Mouse (Mus musculus) MEL (cell line): ENCODE measurements around the gene B3gnt6. TPM values are rescaled to one million over a fixed set of nuclear protein-coding genes. Genes with fewer than 3 reads are reported as not detected.

Experiments
- DNase-seq: peaks from one replicate; pipeline ENCODE4 v3.0.0; 2011; ENCODE audit warnings: low read depth, low spot score
- H3K27ac ChIP-seq: 2 replicates; pipeline ENCODE4 v1.5.1; 2012; ENCODE audit warnings: low read depth, mild to moderate bottlenecking, control low read depth, low read length, moderate library complexity; ENCODE audit not compliant: control insufficient read depth
- H3K27me3 ChIP-seq, 2 experiments: fragments of 150-350 bp in 1 of 2; sonication (generic) in 1 of 2; 2 replicates each; pipeline ENCODE4 v1.6.1; 2012; ENCODE audit warnings: low read length in 2 of 2, mild to moderate bottlenecking in 2 of 2, improper control_type of control experiment in 1 of 2, moderate library complexity in 1 of 2; ENCODE audit not compliant: insufficient read depth in 2 of 2, control insufficient read depth in 1 of 2
- H3K36me3 ChIP-seq, 2 experiments: 2 replicates each; pipeline ENCODE4 v1.6.1; 2012 to 2014; ENCODE audit warnings: low read length in 2 of 2, improper control_type of control experiment in 1 of 2, inconsistent platforms in 1 of 2, mild to moderate bottlenecking in 1 of 2; ENCODE audit not compliant: insufficient read depth in 2 of 2, control insufficient read depth in 1 of 2
- H3K4me1 ChIP-seq, 2 experiments: fragments of 150-350 bp in 1 of 2; sonication (generic) in 1 of 2; 2 replicates each; pipeline ENCODE4 v1.6.1; 2012; ENCODE audit warnings: low read length in 2 of 2, improper control_type of control experiment in 1 of 2, mild to moderate bottlenecking in 1 of 2; ENCODE audit not compliant: insufficient read depth in 2 of 2, control insufficient read depth in 1 of 2
- H3K4me3 ChIP-seq, 2 experiments: fragments of 150-350 bp in 1 of 2; sonication (generic) in 1 of 2; 2 replicates each; pipeline ENCODE4 v1.5.1; 2012; ENCODE audit warnings: low read depth in 2 of 2, low read length in 2 of 2, mild to moderate bottlenecking in 2 of 2, moderate library complexity in 2 of 2, control low read depth in 1 of 2, improper control_type of control experiment in 1 of 2; ENCODE audit not compliant: control insufficient read depth in 1 of 2, insufficient read depth in 1 of 2
- H3K79me2 ChIP-seq: 2 replicates; pipeline ENCODE4 v1.6.1; 2012; ENCODE audit warnings: mild to moderate bottlenecking, low read length, moderate library complexity; ENCODE audit not compliant: control insufficient read depth, poor library complexity, insufficient read depth
- H3K9ac ChIP-seq: 2 replicates; pipeline ENCODE4 v1.6.1; 2012; ENCODE audit warnings: low read depth, mild to moderate bottlenecking, control low read depth, low read length, moderate library complexity; ENCODE audit not compliant: control insufficient read depth, poor library complexity, severe bottlenecking
- H3K9me3 ChIP-seq: fragments of 150-350 bp; sonication (generic); replicated peaks from 2 replicates; pipeline ENCODE4 v1.6.1; 2012; ENCODE audit warnings: mild to moderate bottlenecking, low read length, improper control_type of control experiment, moderate library complexity; ENCODE audit not compliant: insufficient read depth
- BHLHE40 ChIP-seq: IDR thresholded peaks from 2 replicates; pipeline ENCODE4 v1.6.1; 2012; ENCODE audit warnings: low read depth, mild to moderate bottlenecking, inconsistent platforms, low read length, improper control_type of control experiment, borderline replicate concordance
- CHD2 ChIP-seq: IDR thresholded peaks from 2 replicates; pipeline ENCODE4 v1.6.1; 2011; ENCODE audit warnings: low read length, improper control_type of control experiment
- CTCF ChIP-seq, 3 experiments: IDR thresholded peaks in 2 of 3; conservative IDR thresholded peaks in 1 of 3; 2 replicates each; pipeline ENCODE4 v1.5.1; 2011 to 2012; ENCODE audit warnings: low read length in 3 of 3, low read depth in 2 of 3, mild to moderate bottlenecking in 2 of 3, improper control_type of control experiment in 1 of 3, inconsistent platforms in 1 of 3, mixed read lengths in 1 of 3, moderate library complexity in 1 of 3; ENCODE audit not compliant: control insufficient read depth in 1 of 3, insufficient read depth in 1 of 3, poor library complexity in 1 of 3, severe bottlenecking in 1 of 3
- GABPA ChIP-seq: IDR thresholded peaks from 2 replicates; pipeline ENCODE4 v1.6.1; 2012; ENCODE audit warnings: low read depth, mild to moderate bottlenecking, inconsistent platforms, low read length, improper control_type of control experiment, moderate library complexity
- GATA1 ChIP-seq: IDR thresholded peaks from 2 replicates; pipeline ENCODE4 v1.6.1; 2011; ENCODE audit warnings: low read depth, low read length, improper control_type of control experiment
- JUND ChIP-seq: IDR thresholded peaks from 2 replicates; pipeline ENCODE4 v1.6.1; 2011; ENCODE audit warnings: low read depth, mild to moderate bottlenecking, improper control_type of control experiment, low read length
- KAT2A ChIP-seq: conservative IDR thresholded peaks from 2 replicates; pipeline ENCODE4 v1.6.1; 2012; ENCODE audit warnings: low read depth, low read length, improper control_type of control experiment, inconsistent platforms
- MAFK ChIP-seq: IDR thresholded peaks from 2 replicates; pipeline ENCODE4 v1.6.1; 2011; ENCODE audit warnings: low read depth, mild to moderate bottlenecking, low read length, improper control_type of control experiment, borderline replicate concordance
- MXI1 ChIP-seq: IDR thresholded peaks from 2 replicates; pipeline ENCODE4 v1.6.1; 2011; ENCODE audit warnings: mild to moderate bottlenecking, low read depth, low read length, improper control_type of control experiment
- MYC ChIP-seq: IDR thresholded peaks from 2 replicates; pipeline ENCODE4 v1.6.1; 2011; ENCODE audit warnings: low read depth, mild to moderate bottlenecking, low read length, improper control_type of control experiment, moderate library complexity
- NELFE ChIP-seq: IDR thresholded peaks from 2 replicates; pipeline ENCODE4 v1.6.1; 2011; ENCODE audit warnings: low read depth, low read length, improper control_type of control experiment
- POLR2AphosphoS2 ChIP-seq: IDR thresholded peaks from 2 replicates; pipeline ENCODE4 v1.6.1; 2011; ENCODE audit warnings: low read length, improper control_type of control experiment
- POLR2AphosphoS5 ChIP-seq: IDR thresholded peaks from 2 replicates; pipeline ENCODE4 v1.6.1; 2012; ENCODE audit warnings: low read depth, borderline replicate concordance, mild to moderate bottlenecking, inconsistent platforms, low read length, moderate library complexity, mixed read lengths
- RAD21 ChIP-seq: IDR thresholded peaks from 2 replicates; pipeline ENCODE4 v1.6.1; 2011; ENCODE audit warnings: mild to moderate bottlenecking, low read depth, low read length, improper control_type of control experiment
- SMC3 ChIP-seq: IDR thresholded peaks from 2 replicates; pipeline ENCODE4 v1.6.1; 2011; ENCODE audit warnings: low read depth, low read length, improper control_type of control experiment
- TBP ChIP-seq: IDR thresholded peaks from 2 replicates; pipeline ENCODE4 v1.8.0; 2011; ENCODE audit warnings: low read depth, low read length, improper control_type of control experiment
- USF1 ChIP-seq: IDR thresholded peaks from 2 replicates; pipeline ENCODE4 v1.6.1; 2014; ENCODE audit warnings: low read depth, mild to moderate bottlenecking, inconsistent platforms, low read length, improper control_type of control experiment, moderate library complexity
- USF2 ChIP-seq, 2 experiments: IDR thresholded peaks; 2 replicates each; pipeline ENCODE4 v1.6.1; 2011 to 2012; ENCODE audit warnings: improper control_type of control experiment in 2 of 2, low read length in 2 of 2, borderline replicate concordance in 1 of 2, inconsistent platforms in 1 of 2, low read depth in 1 of 2, mild to moderate bottlenecking in 1 of 2; ENCODE audit not compliant: insufficient read depth in 1 of 2
- ZMIZ1 ChIP-seq: IDR thresholded peaks from 2 replicates; pipeline ENCODE4 v1.6.1; 2012; ENCODE audit warnings: low read depth, mild to moderate bottlenecking, inconsistent platforms, low read length, improper control_type of control experiment, moderate library complexity
- ZNF384 ChIP-seq: IDR thresholded peaks from 2 replicates; pipeline ENCODE4 v1.6.1; 2012; ENCODE audit warnings: low read depth, mild to moderate bottlenecking, inconsistent platforms, low read length, improper control_type of control experiment
- polyA plus RNA-seq, 2 experiments: library from polyadenylated mRNA; stranded (reverse) in 1 of 2; unstranded in 1 of 2; fragments of >175 nt in 1 of 2; fragments of >200 nt in 1 of 2; gene quantifications; 2 replicates each; pipeline versions ENCODE4 v1.2.1 to v1.2.4; 2012; ENCODE audit warnings: low replicate concordance in 2 of 2, low read depth in 1 of 2; ENCODE audit not compliant: insufficient read length in 2 of 2, insufficient read depth in 1 of 2, missing spikeins in 1 of 2
- total RNA-seq: library from RNA; depleted of rRNA; stranded (reverse); fragments of 300-350 nt; gene quantifications from 2 replicates; pipeline ENCODE4 v1.2.3, GENCODE M21; 2012

The B3gnt6 gene
- total and polyA plus RNA-seq, 3 experiments: 0.08 to 0.12 TPM; not detected in 1

GRCm38 (mm10) chr7:98190578-98190977, 8.7 kb downstream of the B3gnt6 start:
- TF ChIP-seq SMC3: peak; percentile 27; the same call in 1 of the 2 replicates
- no peak for TF ChIP-seq MXI1
- TF ChIP-seq RAD21: peak; percentile 39
- TF ChIP-seq ZNF384: peak; percentile 51; the same call in 1 of the 2 replicates
- TF ChIP-seq CTCF (IDR thresholded peaks at IDR 0.05 in 2 of 3, conservative IDR thresholded peaks at IDR 0.05 in 1 of 3; ENCODE audit: control insufficient read depth in 1 of 3, insufficient read depth in 1 of 3, low read depth in 2 of 3, low read length in 3 of 3, poor library complexity in 1 of 3, severe bottlenecking in 1 of 3): peak in 1 of 3 experiments; percentile 53; a peak in 3 of 6 replicates
- H3K36me3 ChIP-seq: peaks cover 0 to 2% of the 10 kb centered on the region in 2 experiments; a peak in 1 of 4 replicates
- DNase-seq: peak; percentile 51
- no peak overlapping the region for H3K4me3 ChIP-seq
- H3K27me3 ChIP-seq: no peaks in the 10 kb centered on the region
- H3K9ac ChIP-seq: no peak overlapping the region
- H3K4me1 ChIP-seq: peaks cover 0 to 2% of the 10 kb centered on the region in 2 experiments; a peak in 1 of 4 replicates
- H3K27ac ChIP-seq: no peak overlapping the region
- H3K79me2 ChIP-seq: no peaks in the 10 kb centered on the region
- no peaks in the 10 kb centered on the region for H3K9me3 ChIP-seq

DNA sequence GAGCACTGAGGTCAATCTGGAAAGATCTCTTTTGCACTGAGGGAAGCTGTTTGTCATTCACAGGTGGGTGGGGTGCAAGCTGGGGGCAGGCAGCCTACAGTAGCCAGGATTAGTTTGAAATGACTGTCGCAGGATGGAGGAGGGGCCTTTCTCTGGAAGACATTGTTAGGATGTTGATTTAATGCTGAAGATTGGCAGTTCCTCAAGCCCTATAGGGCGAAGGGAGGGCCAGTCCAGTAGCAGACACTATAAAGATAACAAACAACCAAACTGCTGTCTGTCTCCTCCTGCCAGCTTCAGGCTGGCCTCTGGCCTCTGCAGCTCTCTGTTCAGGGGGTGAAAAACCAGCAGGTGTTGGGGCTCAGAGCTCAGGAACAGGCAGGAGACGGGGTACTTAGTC, 9.5 kb downstream of the B3gnt6 start:
- H3K27me3 ChIP-seq: no peaks in the 10 kb centered on the region
- TF ChIP-seq CTCF (IDR thresholded peaks at IDR 0.05 in 2 of 3, conservative IDR thresholded peaks at IDR 0.05 in 1 of 3; ENCODE audit: control insufficient read depth in 1 of 3, insufficient read depth in 1 of 3, low read depth in 2 of 3, low read length in 3 of 3, poor library complexity in 1 of 3, severe bottlenecking in 1 of 3) (no peak), POLR2AphosphoS5 (no peak), POLR2AphosphoS2 (no peak), TBP (no peak), NELFE (no peak), BHLHE40 (no peak), GATA1 (no peak), KAT2A (no peak), USF1 (no peak), JUND (no peak), ZMIZ1 (no peak), GABPA (no peak), CHD2 (no peak), RAD21 (no peak), MAFK (no peak), MYC (no peak), USF2 (IDR thresholded peaks at IDR 0.05; ENCODE audit: borderline replicate concordance in 1 of 2, insufficient read depth in 1 of 2, low read depth in 1 of 2, low read length in 2 of 2) (no peak)
- peaks cover 0 to 2% of the 10 kb centered on the region in 2 experiments; a peak in 1 of 4 replicates for H3K4me1 ChIP-seq
- no peak overlapping the region for H3K4me3 ChIP-seq
- H3K9me3 ChIP-seq: no peaks in the 10 kb centered on the region
- H3K9ac ChIP-seq: no peak overlapping the region
- peaks cover 0 to 2% of the 10 kb centered on the region in 2 experiments; a peak in 1 of 4 replicates for H3K36me3 ChIP-seq
- H3K79me2 ChIP-seq: no peaks in the 10 kb centered on the region
- no peak overlapping the region for H3K27ac ChIP-seq
- DNase-seq: peak; percentile 50
